Mouse (Mus musculus) embryonic facial prominence, embryonic 15.5 days (tissue): ENCODE measurements at regions not wholly inside any gene's neighbourhood (a gene's known extent, or its start where the extent isn't known, plus 50 kb on each side); places are given as distances from the start of the nearest gene placed in this dataset.
A peak's percentile ranks its signal among the peaks of the same experiment; 100 is the strongest.

ENCODE experiments used
- ATAC-seq: fragments of 200-750 bp; cut with Nextera tagmentation; 2 replicates; pipeline ENCODE4 v1.8.0; 2017; ENCODE audit warnings: low read depth, moderate TSS enrichment; ENCODE audit not compliant: insufficient number of reproducible peaks, low FRiP score, low TSS enrichment
- H3K27ac ChIP-seq: fragments of 300-500 bp; sonication (generic); replicated peaks from 2 replicates; pipeline ENCODE4 v1.5.1; 2015; ENCODE audit warnings: mild to moderate bottlenecking, inconsistent platforms
- H3K27me3 ChIP-seq: fragments of 300-500 bp; sonication (generic); 2 replicates; pipeline ENCODE4 v1.6.1; 2015; ENCODE audit warnings: inconsistent platforms
- H3K36me3 ChIP-seq: fragments of 300-500 bp; sonication (generic); 2 replicates; pipeline ENCODE4 v1.6.1; 2015; ENCODE audit warnings: mild to moderate bottlenecking, inconsistent platforms
- H3K4me1 ChIP-seq: fragments of 300-500 bp; sonication (generic); 2 replicates; pipeline ENCODE4 v1.6.1; 2015; ENCODE audit warnings: inconsistent platforms
- H3K4me2 ChIP-seq: fragments of 300-500 bp; sonication (generic); replicated peaks from 2 replicates; pipeline ENCODE4 v1.6.1; 2015; ENCODE audit warnings: mild to moderate bottlenecking, inconsistent platforms
- H3K4me3 ChIP-seq: fragments of 300-500 bp; sonication (generic); replicated peaks from 2 replicates; pipeline ENCODE4 v1.5.1; 2015; ENCODE audit warnings: mild to moderate bottlenecking, inconsistent platforms
- H3K9ac ChIP-seq: fragments of 300-500 bp; sonication (generic); 2 replicates; pipeline ENCODE4 v1.6.1; 2015; ENCODE audit warnings: inconsistent platforms
- H3K9me3 ChIP-seq: fragments of 300-500 bp; sonication (generic); replicated peaks from 2 replicates; pipeline ENCODE4 v1.6.1; 2016; ENCODE audit warnings: inconsistent platforms
- WGBS: fragments of 180-500 bp; shearing (Covaris S2); methylation state at CpG from one replicate; pipeline ENCODE4 v1.1.7; 2015; 5-methylcytosine and 5-hydroxymethylcytosine counted together

- Histone ChIP-seq H3K4me1 (no peaks in the 10 kb centered on the region), H3K4me2 (no peak overlapping the region), H3K27me3 (no peaks in the 10 kb centered on the region), H3K27ac (peak overlapping the region; percentile 11; the same call in 1 of the 2 replicates), H3K36me3 (no peaks in the 10 kb centered on the region), H3K4me3 (no peak overlapping the region), H3K9me3 (no peaks in the 10 kb centered on the region), H3K9ac (no peak overlapping the region)
- 64% methylated on average over 7 of the region's 7 CpGs for WGBS
- no peak for ATAC-seq
Measured at GRCm38 (mm10) chr10:84109680-84110371, 330.6 kb downstream of the Nuak1 start.

GRCm38 (mm10) chr10:84110372-84110985 is 329.9 kb downstream of the Nuak1 start:
- H3K4me3 ChIP-seq, result no peak overlapping the region
- H3K9ac ChIP-seq, result no peak overlapping the region
- no peaks in the 10 kb centered on the region for H3K4me1 ChIP-seq
- H3K27me3 ChIP-seq, result no peaks in the 10 kb centered on the region
- no peak overlapping the region for H3K27ac ChIP-seq
- WGBS, result 55% methylated on average over 4 of the region's 4 CpGs
- no peaks in the 10 kb centered on the region for H3K36me3 ChIP-seq
- no peak for ATAC-seq
- H3K9me3 ChIP-seq, result no peaks in the 10 kb centered on the region
- no peak overlapping the region for H3K4me2 ChIP-seq

GRCm38 (mm10) chr10:84111502-84111901 is 328.9 kb downstream of the Nuak1 start:
- Histone ChIP-seq H3K4me3 (no peak overlapping the region), H3K4me2 (no peak overlapping the region), H3K9ac (no peak overlapping the region), H3K9me3 (no peaks in the 10 kb centered on the region), H3K36me3 (no peaks in the 10 kb centered on the region), H3K27me3 (no peaks in the 10 kb centered on the region), H3K27ac (no peak overlapping the region), H3K4me1 (no peaks in the 10 kb centered on the region)
- ATAC-seq, result no peak; the same call in 1 of the 2 replicates
- WGBS, result 44% methylated on average over 5 of the region's 5 CpGs

- Histone ChIP-seq H3K4me2 (no peak overlapping the region), H3K27me3 (no peaks in the 10 kb centered on the region), H3K9me3 (no peaks in the 10 kb centered on the region), H3K9ac (no peak overlapping the region), H3K4me1 (no peaks in the 10 kb centered on the region), H3K36me3 (no peaks in the 10 kb centered on the region), H3K27ac (no peak overlapping the region), H3K4me3 (no peak overlapping the region)
- no peak for ATAC-seq
- WGBS, result 64% methylated on average over 5 of the region's 5 CpGs
Measured at GRCm38 (mm10) chr10:84111909-84112308, 328.5 kb downstream of the Nuak1 start.

GRCm38 (mm10) chr10:84119952-84120550 is 320.3 kb downstream of the Nuak1 start:
- Histone ChIP-seq H3K27me3 (no peaks in the 10 kb centered on the region; the same call in 1 of the 2 replicates), H3K9me3 (no peaks in the 10 kb centered on the region), H3K4me1 (no peaks in the 10 kb centered on the region), H3K4me2 (no peak overlapping the region), H3K27ac (no peak overlapping the region), H3K9ac (no peak overlapping the region), H3K36me3 (no peaks in the 10 kb centered on the region), H3K4me3 (no peak overlapping the region)
- WGBS, result 80% methylated on average over 8 of the region's 8 CpGs
- ATAC-seq, result no peak

- H3K36me3 ChIP-seq, result no peaks in the 10 kb centered on the region
- no peaks in the 10 kb centered on the region for H3K4me1 ChIP-seq
- no peaks in the 10 kb centered on the region for H3K27me3 ChIP-seq
- no peaks in the 10 kb centered on the region for H3K9me3 ChIP-seq
- H3K4me2 ChIP-seq, result no peak overlapping the region
- H3K27ac ChIP-seq, result no peak overlapping the region
- 75% methylated on average over 4 of the region's 4 CpGs for WGBS
- no peak for ATAC-seq
- H3K4me3 ChIP-seq, result no peak overlapping the region
- no peak overlapping the region for H3K9ac ChIP-seq
Measured at GRCm38 (mm10) chr10:84137019-84137658, 303.3 kb downstream of the Nuak1 start.

GRCm38 (mm10) chr10:84142741-84143454 is 297.5 kb downstream of the Nuak1 start:
- Histone ChIP-seq H3K9ac (no peak overlapping the region), H3K27me3 (no peaks in the 10 kb centered on the region), H3K4me1 (peaks cover 6% of the 10 kb centered on the region; the same call in 1 of the 2 replicates), H3K4me3 (no peak overlapping the region), H3K4me2 (no peak overlapping the region), H3K36me3 (no peaks in the 10 kb centered on the region), H3K9me3 (no peaks in the 10 kb centered on the region), H3K27ac (no peak overlapping the region)
- WGBS, result 51% methylated on average over 8 of the region's 8 CpGs
- no peak for ATAC-seq

GRCm38 (mm10) chr10:84143674-84144343 is 296.6 kb downstream of the Nuak1 start:
- no peaks in the 10 kb centered on the region for H3K27me3 ChIP-seq
- H3K9ac ChIP-seq, result no peak overlapping the region
- peaks cover 6% of the 10 kb centered on the region; the same call in 1 of the 2 replicates for H3K4me1 ChIP-seq
- no peak for ATAC-seq
- H3K4me3 ChIP-seq, result no peak overlapping the region
- no peaks in the 10 kb centered on the region for H3K9me3 ChIP-seq
- peak overlapping the region; percentile 65 for H3K27ac ChIP-seq
- H3K36me3 ChIP-seq, result no peaks in the 10 kb centered on the region
- 23% methylated on average over 5 of the region's 5 CpGs for WGBS
- no peak overlapping the region for H3K4me2 ChIP-seq

GRCm38 (mm10) chr10:84144344-84144687 is 296.1 kb downstream of the Nuak1 start:
- no peak overlapping the region for H3K4me3 ChIP-seq
- H3K9me3 ChIP-seq, result no peaks in the 10 kb centered on the region
- ATAC-seq, result no peak
- no peak overlapping the region for H3K9ac ChIP-seq
- peaks cover 6% of the 10 kb centered on the region; the same call in 1 of the 2 replicates for H3K4me1 ChIP-seq
- 0 out of 2 replicates have a peak overlapping the region, but pooled peaks have one; percentile 65 for H3K27ac ChIP-seq
- no peaks in the 10 kb centered on the region for H3K36me3 ChIP-seq
- no peak overlapping the region for H3K4me2 ChIP-seq
- no peaks in the 10 kb centered on the region for H3K27me3 ChIP-seq

- 83% methylated on average over 2 of the region's 2 CpGs for WGBS
- peaks cover 6% of the 10 kb centered on the region; the same call in 1 of the 2 replicates for H3K4me1 ChIP-seq
- no peaks in the 10 kb centered on the region for H3K36me3 ChIP-seq
- H3K9ac ChIP-seq, result no peak overlapping the region
- no peak overlapping the region for H3K4me3 ChIP-seq
- no peak overlapping the region for H3K4me2 ChIP-seq
- no peaks in the 10 kb centered on the region for H3K27me3 ChIP-seq
- ATAC-seq, result no peak
- H3K27ac ChIP-seq, result no peak overlapping the region
- no peaks in the 10 kb centered on the region for H3K9me3 ChIP-seq
Measured at GRCm38 (mm10) chr10:84147305-84147984, 293.0 kb downstream of the Nuak1 start.
